Mouse (Mus musculus) lung, postnatal 0 days (tissue): Measurements from ENCODE around the gene Edn2.

ENCODE experiments used
- CTCF ChIP-seq: IDR thresholded peaks from 2 replicates; pipeline ENCODE4 v1.5.1; 2016; ENCODE audit warnings: antibody characterized with exemption, mild to moderate bottlenecking
- EP300 ChIP-seq: IDR thresholded peaks from 2 replicates; pipeline ENCODE4 v1.6.1; 2016; ENCODE audit warnings: antibody characterized with exemption, mild to moderate bottlenecking, control low read depth

GRCm38 (mm10) chr4:120179123-120179522, 18.1 kb downstream of the Edn2 start:
- TF ChIP-seq CTCF (no peak), EP300 (no peak)
